Mouse (Mus musculus): ENCODE measurements around the gene Spef1. TPM values are rescaled to one million over a fixed set of nuclear protein-coding genes. Genes with fewer than 3 reads are reported as not detected.

The Spef1 gene
- polyA plus RNA-seq, 1 experiment from 2014 or later: 2.5 TPM

DNA sequence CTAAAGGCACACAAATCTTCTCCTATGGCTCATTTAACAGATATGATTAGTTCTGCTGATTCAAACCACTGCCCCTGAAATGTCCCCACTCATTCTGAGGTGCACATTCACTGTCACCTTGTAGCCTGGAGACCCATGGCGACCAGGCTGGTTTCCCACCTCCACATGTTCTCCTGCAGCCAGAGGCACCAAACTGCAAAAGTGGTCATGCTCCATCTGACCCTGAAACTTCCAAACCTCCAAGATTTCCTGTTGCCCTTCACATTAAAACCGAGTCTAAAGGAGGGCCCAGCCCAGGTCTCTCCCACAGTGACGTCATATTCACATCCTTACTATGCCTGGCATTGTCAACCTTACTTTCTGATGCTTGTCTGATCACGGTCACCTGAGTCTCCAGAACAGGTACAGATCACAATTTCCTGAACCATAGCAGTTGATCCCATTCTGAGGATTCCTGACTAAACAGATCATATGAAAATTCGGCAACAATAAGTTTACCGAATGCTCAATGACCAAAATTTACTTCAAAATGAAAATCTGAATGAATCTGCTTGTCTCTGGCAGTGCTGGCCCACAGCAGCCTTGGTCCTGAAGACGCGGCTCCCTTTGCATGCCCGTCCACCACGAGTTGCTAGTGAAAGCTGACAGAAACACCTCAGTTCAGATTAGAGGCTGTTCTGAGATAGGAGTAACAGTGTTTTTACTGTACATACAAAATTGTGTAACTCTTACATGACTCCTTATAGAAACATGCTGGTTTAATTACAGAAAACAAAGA, 54.8 kb downstream of the Spef1 start:
- ATAC-seq (ENCODE audit: low FRiP score, low TSS enrichment): no peak

DNA sequence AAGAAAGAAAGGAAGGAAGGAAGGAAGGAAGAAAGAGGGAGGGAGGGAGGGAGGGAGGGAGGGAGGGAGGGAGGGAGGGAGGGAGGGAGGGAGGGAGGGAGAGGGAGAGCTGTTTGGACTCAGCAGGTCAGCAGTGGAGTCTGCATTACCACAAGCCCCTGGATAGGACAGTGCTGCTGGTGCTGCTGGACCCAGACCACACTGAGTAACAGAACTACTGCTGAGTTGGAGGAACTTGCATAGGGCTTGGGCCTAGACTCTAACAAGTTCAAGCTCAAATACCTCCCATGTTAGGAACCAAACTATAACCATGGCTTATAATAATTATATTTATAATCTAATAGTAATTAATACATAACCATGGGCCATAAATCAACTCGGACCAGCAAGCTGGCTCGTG, 56.2 kb downstream of the Spef1 start:
- H3K4me1 ChIP-seq (replicated peaks; ENCODE audit: control insufficient read depth, insufficient read depth): peaks cover 6% of the 10 kb centered on the region; the same call in 1 of the 2 replicates
- no peaks in the 10 kb centered on the region for H3K36me3 ChIP-seq (ENCODE audit: control insufficient read depth, insufficient read depth, low read length)
- H3K27ac ChIP-seq (replicated peaks): no peak overlapping the region
- 80% methylated on average over 2 of the region's 2 CpGs for WGBS
- no peak for TF ChIP-seq EP300 (optimal IDR thresholded peaks at IDR 0.05)
- TF ChIP-seq CTCF (IDR thresholded peaks at IDR 0.05; ENCODE audit: low read depth): no peak
- H3K9ac ChIP-seq (ENCODE audit: low read length): no peak overlapping the region
- no peaks in the 10 kb centered on the region for H3K9me3 ChIP-seq (ENCODE audit: control insufficient read depth, low read length)
- ATAC-seq (ENCODE audit: low FRiP score, low TSS enrichment) (no peak), DNase-seq (ENCODE audit: low spot score) (no peak)
- no peak overlapping the region for H3K4me2 ChIP-seq (replicated peaks; ENCODE audit: low read depth)
- no peaks in the 10 kb centered on the region for H3K27me3 ChIP-seq (ENCODE audit: control insufficient read depth, insufficient read depth, low read length)
- H3K4me3 ChIP-seq (ENCODE audit: low read depth, low read length): no peak overlapping the region

More for the DNA sequence above, 54.8 kb downstream of the Spef1 start:
- no peak for DNase-seq (ENCODE audit: low spot score)
- 84% methylated on average over 10 of the region's 10 CpGs for WGBS
- H3K9me3 ChIP-seq (ENCODE audit: control insufficient read depth, low read length): no peaks in the 10 kb centered on the region
- H3K27ac ChIP-seq (replicated peaks): no peak overlapping the region
- no peak overlapping the region for H3K4me2 ChIP-seq (replicated peaks; ENCODE audit: low read depth)
- TF ChIP-seq CTCF (IDR thresholded peaks at IDR 0.05; ENCODE audit: low read depth) (no peak), EP300 (optimal IDR thresholded peaks at IDR 0.05) (no peak)
- H3K9ac ChIP-seq (ENCODE audit: low read length): no peak overlapping the region
- H3K27me3 ChIP-seq (ENCODE audit: control insufficient read depth, insufficient read depth, low read length): no peaks in the 10 kb centered on the region
- no peak overlapping the region for H3K4me3 ChIP-seq (ENCODE audit: low read depth, low read length)
- 0 out of 2 replicates have a peak, but pooled peaks cover 2% of the 10 kb centered on the region for H3K4me1 ChIP-seq (replicated peaks; ENCODE audit: control insufficient read depth, insufficient read depth)
- H3K36me3 ChIP-seq (ENCODE audit: control insufficient read depth, insufficient read depth, low read length): no peaks in the 10 kb centered on the region

DNA sequence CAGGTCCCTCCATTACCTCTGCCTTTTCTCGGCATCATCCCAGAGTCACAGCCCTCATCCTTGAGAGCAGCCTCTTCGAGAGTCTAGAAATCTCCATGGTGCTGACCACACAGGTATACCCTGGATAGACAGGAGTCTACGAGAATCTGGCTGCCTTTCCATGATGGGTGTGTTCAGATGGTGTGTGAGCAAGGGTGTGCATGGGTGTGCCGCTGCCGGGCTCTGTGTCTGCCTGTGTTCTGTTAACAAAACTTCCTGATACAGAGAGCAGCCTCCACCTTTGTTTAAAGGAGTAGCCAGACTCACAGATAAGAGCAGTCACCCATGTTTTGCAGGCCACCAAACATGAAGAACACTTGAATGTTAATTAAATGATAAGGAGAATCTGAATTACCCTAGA, 57.2 kb downstream of the Spef1 start:
- ATAC-seq (ENCODE audit: low FRiP score, low TSS enrichment) (peak; percentile 73), DNase-seq (ENCODE audit: low spot score) (peak; percentile 67)
- H3K27me3 ChIP-seq (ENCODE audit: control insufficient read depth, insufficient read depth, low read length): no peaks in the 10 kb centered on the region
- TF ChIP-seq EP300 (optimal IDR thresholded peaks at IDR 0.05) (no peak), CTCF (IDR thresholded peaks at IDR 0.05; ENCODE audit: low read depth) (no peak)
- H3K9me3 ChIP-seq (ENCODE audit: control insufficient read depth, low read length): no peaks in the 10 kb centered on the region
- H3K4me3 ChIP-seq (ENCODE audit: low read depth, low read length): no peak overlapping the region
- H3K36me3 ChIP-seq (ENCODE audit: control insufficient read depth, insufficient read depth, low read length): no peaks in the 10 kb centered on the region
- peaks cover 6% of the 10 kb centered on the region; the same call in 1 of the 2 replicates for H3K4me1 ChIP-seq (replicated peaks; ENCODE audit: control insufficient read depth, insufficient read depth)
- H3K9ac ChIP-seq (ENCODE audit: low read length): no peak overlapping the region
- no peak overlapping the region for H3K27ac ChIP-seq (replicated peaks)
- H3K4me2 ChIP-seq (replicated peaks; ENCODE audit: low read depth): no peak overlapping the region
- 44% methylated on average over 5 of the region's 5 CpGs for WGBS

DNA sequence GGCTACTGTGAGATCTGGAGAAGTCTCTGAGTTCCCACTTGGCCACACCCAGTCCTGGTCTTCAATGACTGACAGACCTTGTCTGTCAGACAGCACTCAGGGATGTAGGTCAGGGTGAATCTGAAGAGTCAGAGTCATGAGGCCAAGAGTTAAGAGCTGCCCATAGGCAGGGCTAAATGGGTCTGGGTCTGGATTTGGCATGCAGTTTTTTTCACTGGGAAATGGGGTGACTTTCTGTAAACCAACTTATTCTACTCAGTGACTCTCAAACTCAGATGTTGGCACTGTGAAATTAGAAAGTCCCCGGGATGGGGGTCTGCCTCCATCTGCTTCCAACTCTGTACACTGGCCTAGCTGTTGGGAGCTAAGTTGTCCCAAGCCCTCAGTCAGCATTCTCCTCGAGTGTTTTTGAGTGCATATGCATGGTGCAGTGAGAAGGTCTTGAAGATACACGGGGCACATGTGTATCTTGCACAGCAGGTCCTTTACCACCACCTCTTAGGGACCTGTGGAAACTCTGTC, 58.4 kb downstream of the Spef1 start:
- no peaks in the 10 kb centered on the region for H3K27me3 ChIP-seq (ENCODE audit: control insufficient read depth, insufficient read depth, low read length)
- peak overlapping the region; percentile 62 for H3K4me3 ChIP-seq (ENCODE audit: low read depth, low read length)
- DNase-seq (ENCODE audit: low spot score) (no peak), ATAC-seq (ENCODE audit: low FRiP score, low TSS enrichment) (no peak)
- no peaks in the 10 kb centered on the region for H3K36me3 ChIP-seq (ENCODE audit: control insufficient read depth, insufficient read depth, low read length)
- no peaks in the 10 kb centered on the region for H3K9me3 ChIP-seq (ENCODE audit: control insufficient read depth, low read length)
- H3K4me2 ChIP-seq (replicated peaks; ENCODE audit: low read depth): peak overlapping the region; percentile 75
- no peak overlapping the region for H3K27ac ChIP-seq (replicated peaks)
- WGBS: 72% methylated on average over 3 of the region's 3 CpGs
- H3K4me1 ChIP-seq (replicated peaks; ENCODE audit: control insufficient read depth, insufficient read depth): peaks cover 6% of the 10 kb centered on the region; the same call in 1 of the 2 replicates
- TF ChIP-seq CTCF (IDR thresholded peaks at IDR 0.05; ENCODE audit: low read depth) (no peak), EP300 (optimal IDR thresholded peaks at IDR 0.05) (no peak)
- no peak overlapping the region for H3K9ac ChIP-seq (ENCODE audit: low read length)

DNA sequence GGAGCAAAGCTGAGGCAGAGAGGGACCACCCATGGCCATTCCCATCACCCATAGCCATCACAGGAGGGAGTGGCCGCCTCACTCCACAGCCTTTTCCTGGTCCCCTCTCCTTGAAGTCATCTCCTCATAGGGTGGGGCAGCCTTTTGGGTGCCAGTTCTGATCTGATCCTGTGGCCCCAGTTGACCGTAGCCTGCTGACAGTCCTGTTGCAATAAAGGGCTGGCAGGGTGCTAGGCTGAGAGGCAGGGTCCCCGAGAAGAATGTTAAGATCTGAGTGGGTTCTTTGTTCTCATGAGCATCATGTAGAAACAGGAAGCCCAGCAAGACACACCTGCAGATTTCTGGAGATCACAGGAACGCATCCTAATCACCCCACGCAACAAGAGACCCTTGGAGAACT, 58.9 kb downstream of the Spef1 start:
- 70% methylated on average over 5 of the region's 5 CpGs for WGBS
- Histone ChIP-seq H3K9ac (ENCODE audit: low read length) (peak overlapping the region; percentile 80; the same call in 1 of the 2 replicates), H3K4me1 (replicated peaks; ENCODE audit: control insufficient read depth, insufficient read depth) (peaks cover 6% of the 10 kb centered on the region; the same call in 1 of the 2 replicates), H3K27ac (replicated peaks) (peak overlapping the region; percentile 81; the same call in 1 of the 2 replicates), H3K27me3 (ENCODE audit: control insufficient read depth, insufficient read depth, low read length) (no peaks in the 10 kb centered on the region), H3K9me3 (ENCODE audit: control insufficient read depth, low read length) (no peaks in the 10 kb centered on the region), H3K36me3 (ENCODE audit: control insufficient read depth, insufficient read depth, low read length) (no peaks in the 10 kb centered on the region), H3K4me3 (ENCODE audit: low read depth, low read length) (peak overlapping the region; percentile 62), H3K4me2 (replicated peaks; ENCODE audit: low read depth) (peak overlapping the region; percentile 75)
- ATAC-seq (ENCODE audit: low FRiP score, low TSS enrichment): no peak
- TF ChIP-seq EP300 (optimal IDR thresholded peaks at IDR 0.05): no peak
- TF ChIP-seq CTCF (IDR thresholded peaks at IDR 0.05; ENCODE audit: low read depth): no peak
- DNase-seq (ENCODE audit: low spot score): no peak

All from stomach, postnatal 0 days (tissue).